Mouse (Mus musculus) hindbrain, embryonic 16.5 days (tissue): ENCODE measurements around the gene Rho. TPM values are rescaled to one million over a fixed set of nuclear protein-coding genes. Genes with fewer than 3 reads are reported as not detected.

Source experiments
- ATAC-seq: fragments of 200-750 bp; cut with Nextera tagmentation; 2 replicates; pipeline ENCODE4 v1.8.0; 2017; ENCODE audit warnings: moderate TSS enrichment, moderate library complexity
- H3K27ac ChIP-seq: fragments of 300-500 bp; sonication (generic); 2 replicates; pipeline ENCODE4 v1.5.1; 2014; ENCODE audit warnings: low read depth, mild to moderate bottlenecking, control low read depth, low read length, moderate library complexity
- H3K27me3 ChIP-seq: fragments of 300-500 bp; sonication (generic); replicated peaks from 2 replicates; pipeline ENCODE4 v1.6.1; 2014; ENCODE audit warnings: low read length; ENCODE audit not compliant: control insufficient read depth, insufficient read depth
- H3K36me3 ChIP-seq: fragments of 300-500 bp; sonication (generic); 2 replicates; pipeline ENCODE4 v1.6.1; 2014; ENCODE audit warnings: mild to moderate bottlenecking, low read length, moderate library complexity, mixed read lengths; ENCODE audit not compliant: control insufficient read depth, insufficient read depth
- H3K4me1 ChIP-seq: fragments of 300-500 bp; sonication (generic); 2 replicates; pipeline ENCODE4 v1.6.1; 2014; ENCODE audit warnings: low read depth, low read length; ENCODE audit not compliant: control insufficient read depth, insufficient read depth
- H3K4me2 ChIP-seq: fragments of 300-500 bp; sonication (generic); 2 replicates; pipeline ENCODE4 v1.6.1; 2014; ENCODE audit warnings: mild to moderate bottlenecking, low read length, control low read depth, moderate library complexity
- H3K4me3 ChIP-seq: fragments of 300-500 bp; sonication (generic); 2 replicates; pipeline ENCODE4 v1.5.1; 2014; ENCODE audit warnings: mild to moderate bottlenecking, low read length, control low read depth, moderate library complexity
- H3K9ac ChIP-seq: fragments of 300-500 bp; sonication (generic); 2 replicates; pipeline ENCODE4 v1.6.1; 2014; ENCODE audit warnings: low read depth, mild to moderate bottlenecking, control low read depth, low read length, moderate library complexity
- H3K9me3 ChIP-seq: fragments of 300-500 bp; sonication (generic); 2 replicates; pipeline ENCODE4 v1.6.1; 2014; ENCODE audit warnings: mild to moderate bottlenecking, low read length, moderate library complexity; ENCODE audit not compliant: control insufficient read depth
- WGBS: fragments of 180-500 bp; shearing (Covaris S2); extraction: QIAGEN DNeasy Blood & Tissue Kit; methylation state at CpG from one replicate; pipeline ENCODE4 v1.1.7; 2014; 5-methylcytosine and 5-hydroxymethylcytosine counted together
- polyA plus RNA-seq: library from polyadenylated mRNA; unstranded; fragments of >200 nt; fragmentation: Nextera tagmentation; extraction: Ambion mirVana; gene quantifications from 2 replicates; pipeline ENCODE4 v1.2.1, GENCODE M21; 2015

The Rho gene
- 0.35 and 0.50 TPM in 2 replicates for polyA plus RNA-seq

DNA sequence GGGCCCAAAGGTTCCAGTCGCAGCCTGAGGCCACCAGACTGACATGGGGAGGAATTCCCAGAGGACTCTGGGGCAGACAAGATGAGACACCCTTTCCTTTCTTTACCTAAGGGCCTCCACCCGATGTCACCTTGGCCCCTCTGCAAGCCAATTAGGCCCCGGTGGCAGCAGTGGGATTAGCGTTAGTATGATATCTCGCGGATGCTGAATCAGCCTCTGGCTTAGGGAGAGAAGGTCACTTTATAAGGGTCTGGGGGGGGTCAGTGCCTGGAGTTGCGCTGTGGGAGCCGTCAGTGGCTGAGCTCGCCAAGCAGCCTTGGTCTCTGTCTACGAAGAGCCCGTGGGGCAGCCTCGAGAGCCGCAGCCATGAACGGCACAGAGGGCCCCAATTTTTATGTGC lies at the start of gene Rho:
Gene Rho (plus strand): TSS at position 110 of the 400 bp plus-strand sequence.
- H3K36me3 ChIP-seq: no peaks in the 10 kb centered on the region
- no peak within 1 kb of the TSS for H3K4me3 ChIP-seq
- H3K4me1 ChIP-seq: peaks cover 11% of the 10 kb centered on the region
- H3K9me3 ChIP-seq: no peaks in the 10 kb centered on the region
- no peak for ATAC-seq
- no peak within 1 kb of the TSS for H3K27ac ChIP-seq
- WGBS: 85% methylated on average over 14 of the region's 14 CpGs
- H3K27me3 ChIP-seq: no peaks in the 10 kb centered on the region
- H3K9ac ChIP-seq: no peak within 1 kb of the TSS
- no peak within 1 kb of the TSS for H3K4me2 ChIP-seq

DNA sequence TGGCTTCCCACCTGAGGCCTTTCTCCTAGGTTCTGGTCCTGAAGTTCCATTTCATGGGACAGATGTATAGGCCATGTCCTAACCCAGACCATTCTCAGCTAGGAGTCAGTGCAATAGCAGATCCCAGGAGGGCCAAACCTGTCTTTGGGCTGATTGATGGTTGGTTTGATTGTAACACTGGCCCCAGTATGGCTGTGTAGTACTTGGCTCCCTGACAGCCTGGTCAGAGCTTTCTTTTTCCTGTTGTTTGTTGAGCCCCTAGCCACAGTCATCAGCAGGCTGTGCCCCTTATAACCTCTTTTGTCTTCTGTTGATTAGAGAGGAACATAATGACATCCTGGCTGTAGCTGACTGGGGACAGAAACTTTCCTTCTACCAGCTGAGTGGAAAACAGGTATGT lies 47.5 kb upstream of the Rho start:
- Histone ChIP-seq H3K4me1 (no peaks in the 10 kb centered on the region), H3K9ac (no peak overlapping the region), H3K36me3 (peaks cover 22% of the 10 kb centered on the region), H3K9me3 (peaks cover 3% of the 10 kb centered on the region; the same call in 1 of the 2 replicates), H3K27me3 (no peaks in the 10 kb centered on the region), H3K27ac (no peak overlapping the region), H3K4me2 (no peak overlapping the region), H3K4me3 (no peak overlapping the region)
- no peak for ATAC-seq

DNA sequence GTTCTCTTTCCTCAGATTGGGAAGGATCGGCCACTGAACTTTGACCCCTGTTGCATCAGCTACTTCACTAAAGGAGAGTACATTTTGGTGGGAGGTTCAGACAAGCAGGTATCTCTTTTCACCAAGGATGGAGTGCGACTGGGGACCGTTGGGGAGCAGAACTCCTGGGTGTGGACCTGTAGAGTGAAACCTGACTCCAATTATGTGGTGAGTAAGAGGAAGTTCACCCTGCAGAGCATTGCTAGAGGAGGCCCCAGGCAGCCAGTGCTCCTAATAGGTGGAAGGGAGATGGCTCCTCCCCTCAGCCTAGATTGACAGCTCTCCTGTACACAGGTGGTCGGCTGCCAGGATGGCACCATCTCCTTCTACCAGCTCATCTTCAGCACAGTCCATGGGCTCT lies 44.7 kb upstream of the Rho start:
- no peak overlapping the region for H3K4me3 ChIP-seq
- WGBS: 81% methylated on average over 4 of the region's 4 CpGs
- ATAC-seq: no peak

DNA sequence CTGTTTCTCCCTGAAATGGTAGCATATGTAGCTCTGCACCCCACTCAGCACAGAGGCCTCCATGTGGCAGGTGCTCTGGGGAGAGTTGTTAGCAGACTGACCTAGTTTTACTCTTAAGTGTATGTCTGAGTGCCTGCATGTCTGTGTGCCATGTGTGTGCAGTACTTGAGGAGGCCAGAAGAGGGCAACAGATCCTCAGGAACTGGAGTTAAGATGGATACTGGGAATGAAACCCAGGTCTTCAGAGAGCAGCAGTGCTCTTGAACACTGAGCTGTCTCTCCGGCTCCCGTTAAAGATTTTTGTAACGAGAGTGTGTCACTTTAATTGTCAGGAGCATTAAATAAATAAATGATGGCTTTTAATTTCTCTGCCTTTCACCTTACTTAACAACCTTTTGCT lies 43.3 kb upstream of the Rho start:
- 93% methylated on average over 3 of the region's 3 CpGs for WGBS
- no peak overlapping the region for H3K4me2 ChIP-seq
- H3K9ac ChIP-seq: no peak overlapping the region
- peaks cover 19% of the 10 kb centered on the region for H3K36me3 ChIP-seq
- no peak overlapping the region for H3K27ac ChIP-seq
- peaks cover 21% of the 10 kb centered on the region for H3K4me1 ChIP-seq
- no peaks in the 10 kb centered on the region for H3K27me3 ChIP-seq
- peaks cover 3% of the 10 kb centered on the region; the same call in 1 of the 2 replicates for H3K9me3 ChIP-seq
- ATAC-seq: no peak
- no peak overlapping the region for H3K4me3 ChIP-seq

More for the DNA sequence above, 44.7 kb upstream of the Rho start:
- Histone ChIP-seq H3K4me1 (peaks cover 14% of the 10 kb centered on the region), H3K4me2 (no peak overlapping the region), H3K27ac (no peak overlapping the region), H3K9me3 (peaks cover 3% of the 10 kb centered on the region; the same call in 1 of the 2 replicates), H3K36me3 (peaks cover 19% of the 10 kb centered on the region), H3K27me3 (no peaks in the 10 kb centered on the region), H3K9ac (no peak overlapping the region)

DNA sequence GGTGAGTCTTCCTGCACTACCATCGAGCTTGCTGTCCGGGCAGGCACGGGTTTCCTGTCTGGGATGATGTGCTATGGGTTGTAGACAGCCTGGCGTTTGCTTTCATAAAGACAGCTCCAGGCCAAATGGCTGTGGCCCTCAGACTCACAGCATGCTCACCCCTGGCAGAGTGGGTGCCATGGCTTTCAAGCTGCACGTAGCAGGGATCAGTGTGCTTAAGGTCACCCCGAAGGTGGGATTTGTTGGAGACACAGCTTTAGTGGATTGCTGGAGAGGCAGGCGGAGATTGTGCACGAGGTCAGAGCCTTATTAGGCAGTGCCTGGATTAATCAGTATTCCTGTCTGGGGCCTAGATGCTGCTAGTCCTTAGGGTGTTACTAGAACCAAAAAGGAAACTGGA lies 40.9 kb upstream of the Rho start:
- H3K36me3 ChIP-seq: peaks cover 22% of the 10 kb centered on the region
- ATAC-seq: no peak

DNA sequence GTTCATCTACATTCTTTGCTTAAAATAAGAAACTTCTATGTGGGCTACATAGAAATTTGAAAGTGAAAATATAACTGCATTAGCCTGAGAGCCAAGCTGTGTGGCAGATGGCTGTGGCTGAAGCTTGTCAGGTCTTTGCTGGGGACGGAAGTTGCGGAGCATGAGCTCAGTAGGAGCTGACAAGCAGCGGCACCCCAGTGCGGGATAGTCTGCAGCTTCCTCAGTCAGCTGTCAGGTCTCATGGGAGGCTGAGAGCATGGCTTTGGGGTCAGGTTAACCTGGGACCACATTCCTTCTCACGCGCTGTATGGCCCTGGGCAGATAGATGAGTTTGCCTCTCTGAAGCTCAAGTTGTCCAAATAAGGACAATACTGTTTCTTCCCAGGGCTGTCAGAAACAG lies 40.5 kb upstream of the Rho start:
- H3K9ac ChIP-seq: no peak overlapping the region
- 0 out of 2 replicates have a peak, but pooled peaks have one; percentile 55 for ATAC-seq
- no peak overlapping the region for H3K4me3 ChIP-seq
- peaks cover 21% of the 10 kb centered on the region for H3K4me1 ChIP-seq
- H3K27me3 ChIP-seq: no peaks in the 10 kb centered on the region
- H3K27ac ChIP-seq: peak overlapping the region; percentile 40; the same call in 1 of the 2 replicates
- peaks cover 3% of the 10 kb centered on the region; the same call in 1 of the 2 replicates for H3K9me3 ChIP-seq
- peaks cover 22% of the 10 kb centered on the region for H3K36me3 ChIP-seq
- no peak overlapping the region for H3K4me2 ChIP-seq
- WGBS: 49% methylated on average over 6 of the region's 6 CpGs

More for the DNA sequence above, 40.9 kb upstream of the Rho start:
- no peak overlapping the region for H3K4me3 ChIP-seq
- H3K4me2 ChIP-seq: no peak overlapping the region
- H3K4me1 ChIP-seq: peaks cover 21% of the 10 kb centered on the region
- no peak overlapping the region for H3K9ac ChIP-seq
- H3K27me3 ChIP-seq: no peaks in the 10 kb centered on the region
- no peak overlapping the region for H3K27ac ChIP-seq
- peaks cover 3% of the 10 kb centered on the region; the same call in 1 of the 2 replicates for H3K9me3 ChIP-seq
- WGBS: 83% methylated on average over 8 of the region's 8 CpGs

DNA sequence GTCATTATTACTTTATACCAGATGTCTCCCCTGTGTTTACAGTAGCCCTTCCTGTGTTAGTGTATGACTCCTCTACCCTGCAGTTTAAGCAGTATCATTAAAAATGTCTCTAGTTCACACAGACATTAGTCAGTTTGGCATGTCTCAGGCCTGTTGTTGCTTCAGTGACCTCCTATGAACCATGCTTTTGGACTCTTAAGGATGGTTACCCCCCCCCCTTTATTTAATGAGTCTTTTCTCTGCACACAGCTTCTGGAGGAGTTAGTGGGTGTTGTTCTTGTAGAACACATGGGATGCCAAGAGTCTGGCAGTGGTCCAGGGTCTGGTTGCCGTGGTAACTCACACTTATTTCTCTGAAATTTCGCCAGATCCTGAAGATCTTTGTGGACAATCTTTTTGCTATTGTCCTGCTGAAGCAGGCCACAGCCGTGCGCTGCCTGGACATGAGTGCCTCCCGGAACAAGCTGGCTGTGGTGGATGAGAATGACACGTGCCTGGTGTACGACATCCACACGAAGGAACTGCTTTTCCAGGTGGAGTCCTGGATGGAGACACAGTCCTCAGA lies 40.0 kb upstream of the Rho start:
- H3K9ac ChIP-seq: peak overlapping the region; percentile 22; the same call in 1 of the 2 replicates
- H3K4me3 ChIP-seq: no peak overlapping the region
- peaks cover 22% of the 10 kb centered on the region for H3K36me3 ChIP-seq
- peaks cover 3% of the 10 kb centered on the region; the same call in 1 of the 2 replicates for H3K9me3 ChIP-seq
- no peak overlapping the region for H3K4me2 ChIP-seq
- H3K27ac ChIP-seq: peak overlapping the region; percentile 39; the same call in 1 of the 2 replicates
- ATAC-seq: peak; percentile 74
- H3K27me3 ChIP-seq: no peaks in the 10 kb centered on the region
- 18% methylated on average over 8 of the region's 8 CpGs for WGBS
- peaks cover 21% of the 10 kb centered on the region for H3K4me1 ChIP-seq

DNA sequence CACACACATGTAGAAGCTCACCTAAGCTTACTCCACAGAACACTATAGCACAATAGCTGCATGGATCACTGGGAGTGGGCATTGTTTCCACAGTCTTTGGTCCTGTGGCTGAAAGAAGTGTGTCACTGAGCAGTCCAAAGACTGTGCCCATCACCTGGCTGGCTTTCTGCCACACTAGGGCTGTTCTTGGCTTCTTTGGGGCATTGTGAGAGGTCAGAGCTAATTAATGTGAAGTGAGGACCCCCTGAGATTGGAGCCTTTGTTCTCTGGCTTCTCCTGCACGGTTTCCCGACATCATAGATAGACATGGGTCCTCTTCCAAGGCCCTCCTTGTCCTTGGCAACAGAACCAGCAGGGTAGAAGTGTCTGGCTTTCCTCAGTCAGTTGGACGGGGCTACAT lies 39.2 kb upstream of the Rho start:
- Histone ChIP-seq H3K4me2 (no peak overlapping the region), H3K36me3 (peaks cover 16% of the 10 kb centered on the region), H3K4me1 (peaks cover 21% of the 10 kb centered on the region), H3K9ac (no peak overlapping the region), H3K9me3 (peaks cover 3% of the 10 kb centered on the region; the same call in 1 of the 2 replicates), H3K4me3 (no peak overlapping the region), H3K27ac (no peak overlapping the region), H3K27me3 (no peaks in the 10 kb centered on the region)
- WGBS: 44% methylated on average over 3 of the region's 3 CpGs
- no peak for ATAC-seq

DNA sequence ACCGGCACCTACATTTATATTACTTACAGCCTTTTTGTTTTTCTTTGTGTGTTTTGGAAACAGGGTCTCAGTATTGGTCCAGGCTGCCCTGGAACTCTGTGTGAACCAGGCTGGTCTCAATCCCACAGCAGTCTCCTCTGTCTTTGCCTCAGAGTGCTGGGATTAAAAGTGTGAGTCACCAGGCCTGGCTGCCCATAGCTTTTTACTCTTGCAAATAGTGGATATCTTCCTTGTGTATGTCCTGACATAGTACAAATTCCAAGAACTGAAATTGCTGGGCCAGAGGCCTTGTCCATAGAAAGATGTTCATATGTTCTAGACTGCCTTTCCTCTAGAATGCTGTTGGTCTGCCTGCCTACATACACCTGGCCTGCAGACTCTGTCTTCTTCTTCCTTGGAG lies 35.2 kb upstream of the Rho start:
- ATAC-seq: no peak
- no peak overlapping the region for H3K27ac ChIP-seq
- no peak overlapping the region for H3K4me3 ChIP-seq
- H3K4me1 ChIP-seq: peaks cover 12% of the 10 kb centered on the region
- no peak overlapping the region for H3K4me2 ChIP-seq
- peaks cover 8% of the 10 kb centered on the region for H3K36me3 ChIP-seq
- WGBS: 24% methylated on average over 1 of the region's 1 CpGs
- no peak overlapping the region for H3K9ac ChIP-seq
- no peaks in the 10 kb centered on the region for H3K27me3 ChIP-seq
- no peaks in the 10 kb centered on the region for H3K9me3 ChIP-seq
